Mouse (Mus musculus) neural tube, embryonic 11.5 days (tissue): ENCODE data around the gene Cps1. TPM values are rescaled to one million over a fixed set of nuclear protein-coding genes. Genes with fewer than 3 reads are reported as not detected.

ENCODE experiments used
- ATAC-seq: fragments of 200-750 bp; cut with Nextera tagmentation; 2 replicates; pipeline ENCODE4 v1.8.0; 2017; ENCODE audit warnings: moderate number of reproducible peaks, mild to moderate bottlenecking, moderate TSS enrichment, moderate library complexity; ENCODE audit not compliant: insufficient read depth, low FRiP score, low TSS enrichment
- DNase-seq: peaks from one replicate; pipeline ENCODE4 v3.0.0-alpha.2; 2015; ENCODE audit warnings: low spot score
- H3K27ac ChIP-seq: fragments of 300-500 bp; sonication (generic); 2 replicates; pipeline ENCODE4 v1.5.1; 2014; ENCODE audit warnings: low read depth, mild to moderate bottlenecking, low read length
- H3K27me3 ChIP-seq: fragments of 300-500 bp; sonication (generic); 2 replicates; pipeline ENCODE4 v1.6.1; 2014; ENCODE audit warnings: mild to moderate bottlenecking, low read length, mixed read lengths; ENCODE audit not compliant: control insufficient read depth, insufficient read depth
- H3K36me3 ChIP-seq: fragments of 300-500 bp; sonication (generic); 2 replicates; pipeline ENCODE4 v1.6.1; 2014; ENCODE audit warnings: mild to moderate bottlenecking, low read length, moderate library complexity, mixed read lengths; ENCODE audit not compliant: control insufficient read depth, insufficient read depth
- H3K4me1 ChIP-seq: fragments of 300-500 bp; sonication (generic); 2 replicates; pipeline ENCODE4 v1.6.1; 2014; ENCODE audit warnings: low read length, mixed read lengths; ENCODE audit not compliant: control insufficient read depth, insufficient read depth
- H3K4me2 ChIP-seq: fragments of 300-500 bp; sonication (generic); 2 replicates; pipeline ENCODE4 v1.6.1; 2014; ENCODE audit warnings: low read depth, mild to moderate bottlenecking, moderate library complexity
- H3K4me3 ChIP-seq: fragments of 300-500 bp; sonication (generic); 2 replicates; pipeline ENCODE4 v1.5.1; 2014; ENCODE audit warnings: low read depth, low read length
- H3K9ac ChIP-seq: fragments of 300-500 bp; sonication (generic); 2 replicates; pipeline ENCODE4 v1.6.1; 2014; ENCODE audit warnings: mild to moderate bottlenecking, low read length
- H3K9me3 ChIP-seq: fragments of 300-500 bp; sonication (generic); 2 replicates; pipeline ENCODE4 v1.6.1; 2016; ENCODE audit warnings: low read length; ENCODE audit not compliant: control insufficient read depth
- WGBS: fragments of 180-500 bp; shearing (Covaris S2); extraction: QIAGEN DNeasy Blood & Tissue Kit; methylation state at CpG from one replicate; pipeline ENCODE4 v1.1.7; 2014; 5-methylcytosine and 5-hydroxymethylcytosine counted together
- polyA plus RNA-seq: library from polyadenylated mRNA; unstranded; fragments of >200 nt; fragmentation: Nextera tagmentation; extraction: Ambion mirVana; gene quantifications from 2 replicates; pipeline ENCODE4 v1.2.1, GENCODE M21; 2014

Gene Cps1
- polyA plus RNA-seq, 1 experiment from 2014 or later = 0.13 TPM

DNA sequence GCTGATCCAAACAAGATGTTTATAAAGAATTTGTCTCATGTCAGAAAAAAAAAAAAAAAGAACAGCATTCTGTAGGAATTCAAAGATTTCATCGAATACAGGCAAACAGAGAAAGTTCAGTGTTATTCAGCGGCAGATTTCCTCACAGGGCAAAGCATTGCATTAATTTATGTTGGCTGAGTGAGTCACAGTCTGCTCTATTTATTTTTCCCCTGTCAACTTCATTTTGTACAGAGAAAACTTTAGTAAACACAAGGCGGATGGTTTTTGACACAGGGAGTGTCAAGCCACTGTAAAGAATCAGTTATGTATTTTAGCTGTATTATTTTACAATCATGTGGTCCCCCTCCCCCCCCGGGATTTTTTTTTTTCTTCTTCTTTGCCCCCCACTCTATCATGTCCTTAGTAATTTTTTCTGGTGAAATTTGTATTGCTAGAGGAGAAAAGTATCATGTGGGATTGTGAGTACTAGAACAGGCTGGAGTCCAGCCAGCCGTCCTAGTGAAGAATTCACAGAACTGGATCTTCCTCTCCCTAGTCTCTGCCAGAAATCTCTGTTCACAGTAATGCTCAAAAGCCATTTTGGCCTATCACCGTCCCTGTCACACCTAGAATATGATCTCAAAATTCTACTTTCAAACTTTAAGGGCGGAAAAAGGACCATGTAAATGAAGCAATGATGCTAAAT, 9.3 kb upstream of the Cps1 start:
- H3K9me3 ChIP-seq = no peaks in the 10 kb centered on the region
- no peaks in the 10 kb centered on the region for H3K27me3 ChIP-seq
- H3K9ac ChIP-seq = no peak overlapping the region
- ATAC-seq = no peak
- no peaks in the 10 kb centered on the region for H3K36me3 ChIP-seq
- DNase-seq = no peak
- no peak overlapping the region for H3K4me2 ChIP-seq
- 86% methylated on average over 7 of the region's 7 CpGs for WGBS
- H3K4me1 ChIP-seq = no peaks in the 10 kb centered on the region
- no peak overlapping the region for H3K4me3 ChIP-seq
- H3K27ac ChIP-seq = no peak overlapping the region

DNA sequence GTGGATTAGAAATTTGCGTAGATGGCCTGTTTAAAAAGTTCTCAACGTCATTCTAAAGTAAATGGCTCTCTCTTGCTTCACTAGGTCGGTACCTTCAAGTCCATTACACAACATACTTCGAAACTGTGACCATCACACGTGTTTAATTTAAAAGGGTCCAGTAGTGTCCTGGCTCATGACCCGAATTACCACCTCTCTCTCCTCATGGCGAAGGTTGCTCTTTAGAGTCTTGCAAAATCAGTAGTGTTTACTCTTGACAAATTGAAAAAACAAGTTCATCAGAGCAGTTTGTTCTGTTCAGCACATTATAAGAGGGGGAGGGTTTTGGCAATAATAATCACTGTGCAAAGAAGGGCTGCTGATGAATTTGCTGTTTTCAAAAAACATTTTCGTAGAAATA, 6.3 kb upstream of the Cps1 start:
- Histone ChIP-seq H3K27ac (no peak overlapping the region), H3K9ac (no peak overlapping the region), H3K4me1 (no peaks in the 10 kb centered on the region), H3K4me3 (no peak overlapping the region), H3K36me3 (no peaks in the 10 kb centered on the region), H3K9me3 (no peaks in the 10 kb centered on the region), H3K27me3 (no peaks in the 10 kb centered on the region), H3K4me2 (no peak overlapping the region)
- DNase-seq (no peak), ATAC-seq (no peak)
- WGBS = 86% methylated on average over 8 of the region's 8 CpGs

DNA sequence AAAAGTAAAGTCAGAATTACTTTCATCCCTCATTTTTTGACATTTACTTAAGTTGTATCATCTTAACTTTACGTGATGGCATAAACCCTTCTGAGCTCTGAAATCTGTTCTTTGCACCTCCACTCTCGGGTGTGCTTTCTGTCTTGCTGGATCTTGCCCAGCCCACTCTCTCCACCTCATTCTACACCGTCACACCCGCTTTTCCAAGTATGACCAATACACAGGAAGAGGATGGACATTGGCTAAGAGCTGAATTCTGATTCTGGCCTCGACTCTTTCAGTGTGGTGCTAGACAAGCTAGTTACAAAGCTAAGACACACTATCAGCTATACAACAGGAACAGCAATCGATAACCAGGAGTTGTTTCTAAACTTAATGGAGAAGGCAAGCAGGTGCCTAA, 5.0 kb upstream of the Cps1 start:
- whole genome bisulfite sequencing = 90% methylated on average over 6 of the region's 6 CpGs
- ATAC-seq = no peak

GRCm38 (mm10) chr1:67125433-67125832, 2.6 kb downstream of the Cps1 start:
- Histone ChIP-seq H3K4me1 (no peaks in the 10 kb centered on the region), H3K4me3 (no peak overlapping the region), H3K27me3 (no peaks in the 10 kb centered on the region), H3K36me3 (no peaks in the 10 kb centered on the region), H3K9me3 (no peaks in the 10 kb centered on the region), H3K4me2 (no peak overlapping the region), H3K9ac (no peak overlapping the region), H3K27ac (no peak overlapping the region)
- DNase-seq (no peak), ATAC-seq (no peak)
- WGBS = 86% methylated on average over 2 of the region's 2 CpGs

More for the DNA sequence above, 5.0 kb upstream of the Cps1 start:
- H3K4me3 ChIP-seq = no peak overlapping the region
- H3K4me1 ChIP-seq = no peaks in the 10 kb centered on the region
- no peak overlapping the region for H3K4me2 ChIP-seq
- no peaks in the 10 kb centered on the region for H3K36me3 ChIP-seq
- no peak overlapping the region for H3K9ac ChIP-seq
- no peaks in the 10 kb centered on the region for H3K27me3 ChIP-seq
- no peak overlapping the region for H3K27ac ChIP-seq
- no peaks in the 10 kb centered on the region for H3K9me3 ChIP-seq
- DNase-seq = no peak

DNA sequence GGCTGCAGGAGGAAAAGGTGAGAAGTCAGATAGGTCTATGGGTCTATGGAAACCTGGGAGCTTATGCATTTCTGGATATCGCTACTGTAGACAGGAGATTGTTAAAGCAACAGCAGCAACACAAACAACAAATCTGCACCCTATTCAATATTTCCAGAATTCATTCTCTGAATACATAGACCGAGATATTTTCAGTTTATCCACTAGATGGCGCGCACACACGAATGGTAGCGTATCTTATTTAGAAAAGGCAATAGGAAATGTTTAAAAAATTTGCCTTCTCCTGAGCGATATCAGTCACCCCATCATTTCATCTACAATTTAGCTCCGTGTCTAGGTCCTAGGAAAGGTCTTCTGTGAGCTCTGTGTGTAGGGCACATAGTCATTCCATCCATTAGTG, 21.1 kb downstream of the Cps1 start:
- WGBS = 10% methylated on average over 8 of the region's 8 CpGs
- no peak overlapping the region for H3K4me3 ChIP-seq
- no peak overlapping the region for H3K4me2 ChIP-seq
- H3K9me3 ChIP-seq = no peaks in the 10 kb centered on the region
- no peak overlapping the region for H3K9ac ChIP-seq
- no peaks in the 10 kb centered on the region for H3K27me3 ChIP-seq
- no peaks in the 10 kb centered on the region for H3K4me1 ChIP-seq
- H3K27ac ChIP-seq = no peak overlapping the region
- ATAC-seq (no peak), DNase-seq (no peak)
- no peaks in the 10 kb centered on the region for H3K36me3 ChIP-seq

DNA sequence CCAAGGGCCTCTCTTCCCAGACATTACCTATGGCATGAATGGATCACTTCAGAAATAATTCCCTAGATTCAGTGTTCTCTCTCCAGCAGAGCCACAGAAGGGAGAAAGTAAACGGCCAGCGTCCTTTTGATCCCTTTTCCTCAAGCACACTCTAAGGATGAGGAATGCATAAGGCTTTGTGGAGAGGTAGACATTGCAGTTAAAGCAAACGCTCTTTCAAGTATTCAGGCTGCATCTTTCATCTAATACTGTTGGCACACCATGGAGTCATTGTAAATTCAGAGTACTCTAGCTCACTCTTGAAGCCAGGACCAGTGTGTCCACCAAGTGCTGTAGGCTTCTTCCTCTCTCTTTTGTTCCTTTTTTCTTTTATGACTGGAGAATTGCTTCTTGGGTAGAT, 28.4 kb downstream of the Cps1 start:
- Histone ChIP-seq H3K27me3 (no peaks in the 10 kb centered on the region), H3K9me3 (no peaks in the 10 kb centered on the region), H3K27ac (no peak overlapping the region), H3K9ac (no peak overlapping the region), H3K4me2 (no peak overlapping the region), H3K4me3 (no peak overlapping the region), H3K4me1 (no peaks in the 10 kb centered on the region), H3K36me3 (no peaks in the 10 kb centered on the region)
- 76% methylated on average over 3 of the region's 3 CpGs for WGBS
- ATAC-seq = no peak
- no peak for DNase-seq

DNA sequence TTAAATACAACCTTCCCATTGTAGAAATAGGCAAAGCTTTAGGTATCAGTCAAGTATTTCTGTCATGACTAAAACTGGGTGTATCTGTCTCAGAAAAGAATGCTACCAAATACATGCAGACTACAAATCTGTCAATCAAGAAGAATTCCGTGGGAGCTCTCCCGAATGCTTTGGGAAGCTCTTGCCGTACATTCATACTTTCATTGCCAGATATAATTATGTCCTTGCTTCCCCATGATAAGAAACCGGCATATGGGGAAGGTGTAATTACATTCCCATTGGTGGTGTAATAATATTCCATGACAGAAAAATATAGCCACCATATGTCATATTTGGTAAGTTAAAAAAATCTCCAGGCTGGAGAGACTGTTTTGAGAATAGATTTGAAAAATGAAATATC, 44.5 kb downstream of the Cps1 start:
- DNase-seq = no peak

DNA sequence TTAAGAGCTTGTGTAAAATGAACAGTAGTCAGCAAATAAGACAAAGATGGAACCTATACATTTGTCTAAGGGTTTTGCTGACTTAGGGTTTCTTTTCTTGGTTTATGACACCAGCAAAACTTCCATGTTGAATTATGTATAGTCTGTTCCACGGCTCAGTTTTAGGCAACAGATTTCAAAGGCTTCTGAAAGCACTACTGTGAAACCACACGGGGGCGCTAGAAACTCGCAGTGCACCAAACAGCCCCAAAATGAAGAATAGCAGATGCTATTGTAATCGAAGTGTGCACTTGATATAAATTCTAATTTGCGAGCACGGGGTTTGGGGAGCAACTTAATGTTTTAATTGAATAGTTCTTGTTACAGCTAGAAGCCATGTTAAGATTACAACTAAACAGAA, 58.3 kb downstream of the Cps1 start:
- Histone ChIP-seq H3K4me1 (no peaks in the 10 kb centered on the region), H3K36me3 (no peaks in the 10 kb centered on the region), H3K4me3 (no peak overlapping the region), H3K9ac (no peak overlapping the region), H3K9me3 (no peaks in the 10 kb centered on the region), H3K27ac (no peak overlapping the region), H3K27me3 (no peaks in the 10 kb centered on the region), H3K4me2 (no peak overlapping the region)
- 16% methylated on average over 7 of the region's 7 CpGs for WGBS
- ATAC-seq (no peak), DNase-seq (peak; percentile 68)

More for the DNA sequence above, 44.5 kb downstream of the Cps1 start:
- H3K27me3 ChIP-seq = no peaks in the 10 kb centered on the region
- no peak overlapping the region for H3K27ac ChIP-seq
- H3K9me3 ChIP-seq = no peaks in the 10 kb centered on the region
- no peak overlapping the region for H3K4me2 ChIP-seq
- no peak overlapping the region for H3K9ac ChIP-seq
- H3K4me3 ChIP-seq = no peak overlapping the region
- no peaks in the 10 kb centered on the region for H3K36me3 ChIP-seq
- no peak for ATAC-seq
- 83% methylated on average over 4 of the region's 4 CpGs for WGBS
- H3K4me1 ChIP-seq = no peaks in the 10 kb centered on the region

GRCm38 (mm10) chr1:67182201-67182600, 59.4 kb downstream of the Cps1 start:
- Histone ChIP-seq H3K9me3 (no peaks in the 10 kb centered on the region), H3K27me3 (no peaks in the 10 kb centered on the region), H3K9ac (no peak overlapping the region), H3K4me2 (no peak overlapping the region), H3K4me3 (no peak overlapping the region), H3K27ac (no peak overlapping the region), H3K36me3 (no peaks in the 10 kb centered on the region), H3K4me1 (no peaks in the 10 kb centered on the region)
- DNase-seq (no peak), ATAC-seq (no peak)
- 89% methylated on average over 7 of the region's 7 CpGs for WGBS
